Mouse (Mus musculus): ENCODE data around the gene Igfbp5. TPM values are rescaled to one million over a fixed set of nuclear protein-coding genes. Genes with fewer than 3 reads are reported as not detected.

The Igfbp5 gene
- polyA plus RNA-seq, 1 experiment from 2014 or later, result 126 TPM

DNA sequence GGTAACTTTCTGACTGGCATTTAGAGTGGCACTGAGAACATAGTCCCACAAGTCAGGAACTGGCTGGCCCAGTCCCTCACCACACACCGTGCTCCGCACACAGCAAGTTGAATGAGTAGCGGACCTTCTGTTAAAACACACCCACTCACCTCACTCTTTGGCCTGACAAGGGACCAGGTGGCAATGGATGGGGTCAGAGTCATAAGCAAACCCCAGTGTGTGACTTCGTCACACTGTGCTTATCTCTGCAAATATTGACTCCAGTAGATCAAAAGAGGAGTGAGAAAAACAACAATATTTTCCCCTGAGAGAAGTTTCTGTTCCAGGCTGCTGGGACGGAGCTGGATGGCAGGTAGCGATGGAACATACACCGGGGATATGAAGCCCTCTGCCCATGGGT, 65.4 kb downstream of the Igfbp5 start:
- Histone ChIP-seq H3K4me3 (ENCODE audit: low read depth, low read length) (no peak overlapping the region), H3K27me3 (ENCODE audit: control insufficient read depth, insufficient read depth, low read length) (no peaks in the 10 kb centered on the region), H3K4me1 (ENCODE audit: control insufficient read depth, insufficient read depth, low read length) (peaks cover 28% of the 10 kb centered on the region), H3K9ac (replicated peaks; ENCODE audit: low read depth, low read length) (no peak overlapping the region), H3K27ac (ENCODE audit: low read length) (no peak overlapping the region), H3K36me3 (ENCODE audit: control insufficient read depth, insufficient read depth, low read length) (no peaks in the 10 kb centered on the region), H3K4me2 (replicated peaks; ENCODE audit: low read depth, low read length) (no peak overlapping the region), H3K9me3 (ENCODE audit: control insufficient read depth, low read depth, low read length) (no peaks in the 10 kb centered on the region)
- no peak for ATAC-seq (ENCODE audit: insufficient number of reproducible peaks, insufficient read depth, low FRiP score, low read depth)
- WGBS, result 74% methylated on average over 7 of the region's 7 CpGs

Other genes with a start within 250 kb of the Igfbp5 start
- gene Ankar, start 174.3 kb downstream of the Igfbp5 start, polyA plus RNA-seq (2014; fragmentation: Nextera tagmentation; extraction: Ambion mirVana), result not detected in 2 replicates
- 2,303 and 2,476 TPM in 2 replicates for gene Rpl37a, start 163.6 kb downstream of the Igfbp5 start, polyA plus RNA-seq (2014; fragmentation: Nextera tagmentation; extraction: Ambion mirVana)
- 631 and 633 TPM in 2 replicates for gene Igfbp2, start 50.4 kb downstream of the Igfbp5 start, polyA plus RNA-seq (2014; fragmentation: Nextera tagmentation; extraction: Ambion mirVana)
- gene Tnp1, start 141.0 kb upstream of the Igfbp5 start, polyA plus RNA-seq (2014; fragmentation: Nextera tagmentation; extraction: Ambion mirVana), result not detected in 2 replicates

All from stomach, embryonic 14.5 days (tissue).